Mouse (Mus musculus) intestine, embryonic 14.5 days (tissue): Measurements from ENCODE around the gene Pip5k1b. TPM values are rescaled to one million over a fixed set of nuclear protein-coding genes. Genes with fewer than 3 reads are reported as not detected.

Experiments
- ATAC-seq: fragments of 200-750 bp; cut with Nextera tagmentation; replicated peaks from 2 replicates; pipeline ENCODE4 v1.8.0; 2017; ENCODE audit warnings: low read depth, moderate number of reproducible peaks, moderate TSS enrichment, moderate library complexity; ENCODE audit not compliant: low FRiP score, low TSS enrichment
- DNase-seq: peaks from one replicate; pipeline ENCODE4 v3.0.0-alpha.2; 2018; ENCODE audit warnings: low spot score
- H3K27ac ChIP-seq: fragments of 300-500 bp; sonication (generic); 2 replicates; pipeline ENCODE4 v1.5.1; 2014; ENCODE audit warnings: low read depth, mild to moderate bottlenecking, control low read depth
- H3K27me3 ChIP-seq: fragments of 300-500 bp; sonication (generic); replicated peaks from 2 replicates; pipeline ENCODE4 v1.6.1; 2014; ENCODE audit warnings: low read length, control low read depth; ENCODE audit not compliant: control insufficient read depth, insufficient read depth
- H3K36me3 ChIP-seq: fragments of 300-500 bp; sonication (generic); 2 replicates; pipeline ENCODE4 v1.6.1; 2014; ENCODE audit warnings: low read length, control low read depth; ENCODE audit not compliant: control insufficient read depth, insufficient read depth
- H3K4me1 ChIP-seq: fragments of 300-500 bp; sonication (generic); replicated peaks from 2 replicates; pipeline ENCODE4 v1.6.1; 2014; ENCODE audit warnings: low read length, control low read depth, mixed read lengths; ENCODE audit not compliant: control insufficient read depth, insufficient read depth
- H3K4me2 ChIP-seq: fragments of 300-500 bp; sonication (generic); 2 replicates; pipeline ENCODE4 v1.6.1; 2014; ENCODE audit warnings: low read length
- H3K4me3 ChIP-seq: fragments of 300-500 bp; sonication (generic); 2 replicates; pipeline ENCODE4 v1.5.1; 2014; ENCODE audit warnings: low read depth, low read length, control low read depth, mixed read lengths
- H3K9ac ChIP-seq: fragments of 300-500 bp; sonication (generic); 2 replicates; pipeline ENCODE4 v1.6.1; 2014; ENCODE audit warnings: mild to moderate bottlenecking, low read length
- H3K9me3 ChIP-seq: fragments of 300-500 bp; sonication (generic); 2 replicates; pipeline ENCODE4 v1.6.1; 2016; ENCODE audit warnings: low read length, control low read depth; ENCODE audit not compliant: control insufficient read depth
- WGBS: fragments of 180-500 bp; shearing (Covaris S2); extraction: QIAGEN DNeasy Blood & Tissue Kit; methylation state at CpG from one replicate; pipeline ENCODE4 v1.1.7; 2014; 5-methylcytosine and 5-hydroxymethylcytosine counted together
- polyA plus RNA-seq: library from polyadenylated mRNA; unstranded; fragments of >200 nt; fragmentation: Nextera tagmentation; extraction: Ambion mirVana; gene quantifications from 2 replicates; pipeline ENCODE4 v1.2.1, GENCODE M21; 2014

Pip5k1b gene
- polyA plus RNA-seq, 1 experiment from 2014 or later: 12.4 TPM

DNA sequence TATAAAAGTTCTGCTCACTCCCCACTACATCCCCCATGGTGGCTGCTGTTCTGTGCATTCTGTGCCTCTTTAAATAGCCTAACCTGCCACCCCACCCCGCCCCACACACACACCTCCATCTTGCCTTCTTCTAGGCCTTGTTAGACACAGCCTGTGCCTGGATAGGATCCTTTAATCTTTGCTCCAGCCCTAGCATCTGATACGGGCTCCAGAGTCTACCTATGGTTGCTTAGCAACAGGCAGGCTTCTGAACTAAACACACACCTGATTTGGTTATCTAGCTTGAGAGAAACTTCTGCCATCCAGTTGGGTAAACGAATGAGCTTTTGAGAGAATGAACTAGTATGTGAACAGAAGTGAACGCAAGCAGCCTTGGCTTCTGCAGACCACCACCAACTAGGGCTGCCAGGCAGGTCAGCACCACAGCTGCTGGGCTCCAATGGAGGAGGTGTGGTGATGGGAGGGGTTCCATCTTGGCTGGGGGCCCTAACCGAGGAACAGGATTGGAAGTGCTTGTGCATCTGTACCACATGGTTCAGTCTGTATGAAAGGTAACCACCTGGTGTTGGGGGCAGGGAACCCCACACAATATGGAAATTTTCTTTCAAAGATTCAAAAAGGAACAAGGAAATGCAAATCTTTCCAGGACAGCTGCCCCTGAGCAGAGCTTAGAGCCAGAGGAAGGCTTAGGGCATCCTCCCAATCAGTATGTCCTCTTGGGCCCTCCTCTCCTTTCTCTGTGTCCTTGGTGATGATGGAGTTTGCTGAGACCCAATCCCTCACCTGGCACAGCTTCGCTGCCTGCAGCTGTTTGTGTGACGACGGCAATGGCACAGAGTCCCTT is 139.7 kb downstream of the Pip5k1b start:
- ATAC-seq: no peak
- Histone ChIP-seq H3K27ac (no peak overlapping the region), H3K4me1 (no peaks in the 10 kb centered on the region), H3K4me3 (no peak overlapping the region), H3K36me3 (no peaks in the 10 kb centered on the region), H3K9ac (no peak overlapping the region), H3K27me3 (no peaks in the 10 kb centered on the region), H3K4me2 (no peak overlapping the region), H3K9me3 (no peaks in the 10 kb centered on the region)
- 68% methylated on average over 8 of the region's 8 CpGs for WGBS
- no peak for DNase-seq

DNA sequence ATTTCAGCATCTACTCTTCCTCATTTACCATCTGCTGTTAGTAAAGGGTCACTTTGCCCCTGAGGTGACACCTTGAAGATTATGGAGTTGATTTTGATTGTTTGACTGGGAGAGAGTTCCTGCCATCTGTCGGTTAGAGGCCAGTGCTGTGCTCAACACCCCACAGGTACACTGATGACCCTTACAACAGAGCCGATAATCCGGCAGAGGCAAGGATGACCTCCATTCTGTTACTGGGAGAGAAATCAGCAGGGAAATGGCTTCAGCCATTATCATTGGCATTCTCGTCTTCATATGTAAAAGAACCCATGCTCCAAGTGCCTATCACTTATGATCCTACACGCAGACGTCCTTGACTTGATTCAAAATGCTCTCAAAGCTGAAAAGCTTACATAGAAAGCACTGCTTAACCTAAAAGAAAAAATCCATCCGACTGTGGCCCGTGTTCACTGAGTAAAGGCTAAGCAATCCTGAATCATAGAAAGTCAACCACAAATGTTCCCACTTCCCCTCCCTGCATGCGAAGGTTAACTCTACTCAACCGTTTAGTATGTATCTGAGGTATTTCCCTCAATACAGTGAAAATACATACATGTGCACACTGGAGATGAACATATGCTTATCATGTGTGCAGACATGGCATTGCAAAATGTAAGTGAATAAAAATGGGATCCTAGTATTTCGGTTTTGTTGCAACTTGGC is 146.7 kb downstream of the Pip5k1b start:
- H3K36me3 ChIP-seq: no peaks in the 10 kb centered on the region
- H3K27me3 ChIP-seq: no peaks in the 10 kb centered on the region
- DNase-seq (no peak), ATAC-seq (no peak)
- no peak overlapping the region for H3K4me2 ChIP-seq
- H3K27ac ChIP-seq: no peak overlapping the region
- 90% methylated on average over 11 of the region's 11 CpGs for WGBS
- H3K4me1 ChIP-seq: no peaks in the 10 kb centered on the region
- no peak overlapping the region for H3K9ac ChIP-seq
- H3K4me3 ChIP-seq: no peak overlapping the region
- no peaks in the 10 kb centered on the region for H3K9me3 ChIP-seq

DNA sequence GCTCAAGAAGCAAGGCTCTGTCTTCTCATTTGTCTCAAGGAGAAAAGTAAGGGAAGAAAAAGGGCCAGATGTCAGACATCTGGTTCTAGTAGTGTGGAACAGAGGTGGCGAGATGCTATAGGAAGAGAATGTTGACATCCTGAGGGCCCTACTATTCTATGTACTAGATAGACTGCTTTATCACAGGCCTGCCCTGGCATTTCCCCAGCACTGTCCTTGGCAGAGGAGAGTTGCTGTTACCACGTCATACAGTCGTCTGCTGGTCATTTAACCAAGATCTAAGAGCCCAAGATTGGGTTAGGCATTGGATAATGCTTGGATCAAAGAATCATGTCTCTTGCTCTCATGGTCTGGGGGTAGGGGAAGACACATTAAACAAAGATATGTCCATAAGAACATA is 151.0 kb downstream of the Pip5k1b start:
- 93% methylated on average over 3 of the region's 3 CpGs for WGBS
- Histone ChIP-seq H3K27ac (no peak overlapping the region), H3K4me3 (no peak overlapping the region)

DNA sequence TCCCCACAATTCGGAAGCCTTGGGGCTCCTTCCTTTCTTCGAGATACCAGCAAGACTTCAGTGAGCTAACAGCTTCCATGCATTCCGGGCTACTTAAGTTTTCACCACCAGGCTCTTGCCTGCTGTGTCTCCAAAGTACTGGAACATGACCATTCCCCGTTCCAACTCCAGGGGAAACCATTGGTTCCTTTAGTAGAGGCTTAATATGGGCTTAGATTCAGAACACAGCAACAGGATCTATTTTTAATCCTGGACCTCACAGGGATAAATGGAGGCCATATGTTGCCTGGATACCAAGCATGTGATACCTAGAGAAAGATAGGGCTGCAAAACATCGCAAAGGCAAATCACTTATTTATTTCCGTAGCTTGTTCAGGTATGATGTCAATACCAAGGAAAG is 152.4 kb downstream of the Pip5k1b start:
- Histone ChIP-seq H3K4me2 (no peak overlapping the region), H3K9ac (no peak overlapping the region), H3K27me3 (no peaks in the 10 kb centered on the region), H3K9me3 (no peaks in the 10 kb centered on the region), H3K36me3 (no peaks in the 10 kb centered on the region), H3K4me1 (no peaks in the 10 kb centered on the region), H3K4me3 (no peak overlapping the region), H3K27ac (no peak overlapping the region)
- no peak for ATAC-seq
- 94% methylated on average over 6 of the region's 6 CpGs for WGBS
- DNase-seq: no peak

More for the DNA sequence above, 151.0 kb downstream of the Pip5k1b start:
- Histone ChIP-seq H3K36me3 (no peaks in the 10 kb centered on the region), H3K9me3 (no peaks in the 10 kb centered on the region), H3K4me1 (no peaks in the 10 kb centered on the region), H3K27me3 (no peaks in the 10 kb centered on the region), H3K4me2 (no peak overlapping the region), H3K9ac (no peak overlapping the region)
- ATAC-seq (no peak), DNase-seq (no peak)

DNA sequence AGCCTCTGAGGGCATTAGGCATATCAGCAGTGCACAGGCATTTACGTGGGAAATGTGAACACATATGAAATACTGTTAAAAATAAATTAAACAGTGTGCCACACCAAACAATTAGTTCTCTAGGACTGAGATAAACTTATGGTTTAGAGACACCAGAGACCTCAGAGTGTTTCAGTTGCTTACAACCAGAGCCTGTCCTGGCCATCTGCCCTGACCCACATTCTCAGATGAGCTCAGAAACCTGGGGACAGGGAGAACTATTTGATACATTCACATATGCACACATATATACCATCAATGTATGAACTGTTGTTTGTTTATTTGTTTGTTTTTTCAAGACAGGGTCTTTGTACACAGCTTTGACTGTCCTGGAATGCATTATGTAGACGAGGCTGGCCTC is 161.8 kb downstream of the Pip5k1b start:
- no peaks in the 10 kb centered on the region for H3K9me3 ChIP-seq
- ATAC-seq: no peak
- H3K27me3 ChIP-seq: no peaks in the 10 kb centered on the region
- DNase-seq: no peak
- WGBS: 86% methylated on average over 2 of the region's 2 CpGs
- no peak overlapping the region for H3K4me3 ChIP-seq
- no peak overlapping the region for H3K4me2 ChIP-seq
- no peak overlapping the region for H3K9ac ChIP-seq
- no peak overlapping the region for H3K27ac ChIP-seq
- H3K36me3 ChIP-seq: no peaks in the 10 kb centered on the region
- H3K4me1 ChIP-seq: no peaks in the 10 kb centered on the region

DNA sequence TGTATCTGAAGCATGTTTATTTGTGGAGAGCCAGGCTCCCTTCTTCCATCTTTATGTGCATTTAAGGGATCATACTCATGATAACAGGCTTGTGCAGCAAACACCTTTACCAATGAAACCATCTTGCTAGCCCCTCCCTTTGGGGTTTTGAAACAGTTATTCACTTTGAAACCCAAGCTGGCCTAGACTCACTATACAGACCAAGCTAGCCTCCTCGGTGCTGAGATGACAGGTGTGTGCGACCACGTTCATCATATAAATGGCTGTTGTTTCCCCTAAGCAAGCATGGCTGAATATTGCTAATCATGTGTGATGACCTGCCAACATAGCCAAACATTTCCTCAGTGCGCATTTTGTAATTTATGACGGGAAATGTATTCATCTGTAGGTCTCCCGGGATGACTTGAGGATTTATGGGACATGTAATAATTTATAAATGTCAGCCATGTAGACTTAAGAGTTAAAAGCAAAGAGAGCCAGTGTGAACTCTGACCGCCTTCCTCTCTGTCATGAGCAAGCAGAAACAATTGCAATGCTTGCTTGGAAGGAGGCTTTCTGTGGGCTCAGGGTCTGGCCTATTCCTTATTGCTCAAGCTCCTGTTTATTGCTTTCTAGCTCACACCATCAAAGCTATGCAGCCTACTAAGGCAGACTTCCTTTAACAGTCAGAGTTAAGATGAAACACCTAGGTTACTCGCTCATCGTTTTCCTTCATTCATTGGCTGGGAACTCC is 164.0 kb downstream of the Pip5k1b start:
- no peaks in the 10 kb centered on the region for H3K36me3 ChIP-seq
- no peak overlapping the region for H3K4me2 ChIP-seq
- no peak overlapping the region for H3K9ac ChIP-seq
- DNase-seq: no peak
- H3K4me1 ChIP-seq: no peaks in the 10 kb centered on the region
- H3K27me3 ChIP-seq: no peaks in the 10 kb centered on the region
- no peak overlapping the region; the same call in 1 of the 2 replicates for H3K27ac ChIP-seq
- no peaks in the 10 kb centered on the region for H3K9me3 ChIP-seq
- peak; percentile 76; the same call in 1 of the 2 replicates for ATAC-seq
- no peak overlapping the region for H3K4me3 ChIP-seq
- 42% methylated on average over 9 of the region's 9 CpGs for WGBS

DNA sequence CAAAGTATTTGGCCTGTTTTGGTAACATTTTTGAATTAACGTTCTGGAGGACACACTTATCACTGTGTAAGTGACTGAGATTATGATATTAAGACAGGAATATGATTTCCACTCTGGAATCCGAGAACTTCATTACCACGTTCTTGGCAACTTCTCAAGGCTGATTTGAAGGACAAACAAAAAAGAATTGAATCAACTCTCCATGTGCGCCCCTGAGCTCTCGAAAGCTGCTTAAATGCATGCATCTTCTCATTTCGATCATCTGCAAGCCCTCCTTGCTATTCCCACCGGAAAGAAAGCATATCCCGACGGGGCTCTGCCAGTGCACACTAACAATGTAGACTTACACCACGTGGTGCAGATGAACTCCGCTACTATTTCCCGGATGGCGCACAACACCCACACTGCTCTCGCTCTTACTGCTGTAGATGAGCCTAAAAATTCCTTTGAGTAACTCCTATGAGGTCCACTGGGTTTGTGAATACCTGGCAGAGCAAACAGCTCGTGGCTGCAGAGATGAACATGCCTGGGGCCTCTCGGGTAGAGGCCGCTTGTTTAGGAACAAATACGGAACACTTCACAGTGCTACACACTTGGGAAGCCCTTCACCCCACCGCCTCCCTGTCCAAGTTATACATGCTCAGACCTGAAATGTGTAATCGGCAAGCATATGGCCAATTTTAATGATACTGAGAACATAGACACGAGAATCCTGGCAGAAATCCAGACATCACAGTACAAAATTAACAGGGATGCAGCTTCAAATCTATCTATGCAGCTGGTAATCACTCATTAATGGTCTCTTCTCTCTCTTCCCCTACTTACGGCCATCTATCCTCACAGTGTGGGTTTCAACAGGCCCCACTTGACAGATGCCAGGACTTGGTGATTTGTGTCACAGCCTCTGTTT is 168.5 kb downstream of the Pip5k1b start:
- no peak for DNase-seq
- Histone ChIP-seq H3K27me3 (no peaks in the 10 kb centered on the region), H3K27ac (no peak overlapping the region), H3K4me3 (no peak overlapping the region), H3K9me3 (no peaks in the 10 kb centered on the region), H3K36me3 (no peaks in the 10 kb centered on the region), H3K4me1 (no peaks in the 10 kb centered on the region), H3K9ac (no peak overlapping the region), H3K4me2 (no peak overlapping the region)
- WGBS: 86% methylated on average over 22 of the region's 22 CpGs
- ATAC-seq: no peak

DNA sequence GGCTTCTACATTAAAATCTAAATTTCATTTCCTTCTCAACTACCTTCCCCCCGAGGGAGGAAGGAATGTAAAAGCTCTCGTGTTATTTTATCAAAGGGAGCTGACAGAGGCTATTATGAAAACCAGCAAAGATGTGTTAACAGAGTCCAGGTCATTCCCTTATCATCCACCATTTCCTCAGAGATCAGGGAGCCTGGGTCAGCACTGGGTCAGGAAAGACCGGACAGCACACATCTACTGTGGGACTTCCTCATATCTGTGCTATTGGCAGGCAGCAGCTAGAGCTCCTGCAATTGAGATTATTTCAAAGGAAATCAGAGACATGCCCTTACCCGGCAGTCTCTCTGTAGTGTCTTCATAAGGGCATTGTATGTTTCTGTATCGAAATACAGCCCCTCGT is 177.2 kb downstream of the Pip5k1b start:
- Histone ChIP-seq H3K4me3 (no peak overlapping the region), H3K27me3 (no peaks in the 10 kb centered on the region), H3K27ac (no peak overlapping the region), H3K4me2 (no peak overlapping the region), H3K4me1 (no peaks in the 10 kb centered on the region), H3K9ac (no peak overlapping the region), H3K9me3 (no peaks in the 10 kb centered on the region), H3K36me3 (no peaks in the 10 kb centered on the region)
- ATAC-seq (no peak), DNase-seq (no peak)
- 46% methylated on average over 6 of the region's 6 CpGs for WGBS
